Mouse (Mus musculus) spleen, adult 12 weeks (tissue): Measurements from ENCODE around the gene Mad1l1.

Experiments used
- DNase-seq: peaks from one replicate; pipeline ENCODE4 v3.0.0; 2022; ENCODE audit warnings: low spot score

Gene Mad1l1

DNA sequence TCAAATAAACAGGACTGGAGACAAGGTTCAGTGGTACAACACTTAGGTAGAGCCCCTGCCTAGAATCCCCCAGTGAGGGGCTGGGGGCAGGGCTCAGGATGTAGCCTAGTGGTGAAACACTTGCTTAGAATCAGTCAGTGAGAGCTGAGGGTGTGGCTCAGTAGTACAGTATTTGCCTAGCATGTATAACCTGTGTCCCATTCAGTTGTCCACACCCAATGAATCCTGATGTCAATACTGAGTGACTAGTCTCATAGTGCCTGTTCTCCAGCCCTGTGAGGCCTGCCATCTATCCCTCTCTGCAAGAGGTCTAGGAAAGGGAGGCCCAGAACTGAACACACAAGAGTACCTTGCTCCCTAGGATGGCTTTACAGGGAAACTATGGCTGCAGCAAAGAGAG lies 232.1 kb downstream of the Mad1l1 start:
- DNase-seq: no peak

GRCm38 (mm10) chr5:140087242-140087641 lies 234.1 kb downstream of the Mad1l1 start:
- DNase-seq: no peak

GRCm38 (mm10) chr5:140084341-140084740 lies 237.0 kb downstream of the Mad1l1 start:
- no peak for DNase-seq

- no peak for DNase-seq
Observed at GRCm38 (mm10) chr5:140083911-140084310, 237.4 kb downstream of the Mad1l1 start.

DNA sequence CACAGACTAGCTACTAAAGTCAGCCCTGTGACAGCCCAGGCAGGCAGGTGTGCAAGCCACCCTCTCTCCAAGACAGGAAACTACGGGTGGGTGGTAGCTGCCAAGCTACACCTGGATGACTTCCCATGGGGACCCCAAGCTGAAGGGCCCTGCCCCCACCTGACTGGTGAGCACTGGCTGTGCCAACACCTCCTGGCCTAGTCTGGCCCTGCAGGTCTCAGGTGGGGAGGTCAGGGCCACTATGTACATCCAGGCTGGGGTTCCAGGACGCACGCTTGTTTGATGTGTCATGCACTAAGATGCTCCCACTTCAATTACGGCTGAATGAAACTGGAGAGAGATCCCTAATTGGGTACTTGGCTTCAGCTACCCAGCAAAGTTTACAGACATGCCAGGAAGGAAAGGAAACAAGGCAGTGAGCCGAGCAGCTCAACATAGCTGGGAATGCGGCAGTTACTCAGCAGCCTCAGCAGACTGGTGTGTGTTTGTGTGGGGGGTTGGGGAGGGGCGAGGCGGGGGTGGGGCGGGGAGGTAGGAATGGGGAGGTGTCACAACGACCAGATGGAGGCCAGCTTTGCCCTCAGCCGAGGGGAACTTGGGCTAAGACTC lies 239.0 kb downstream of the Mad1l1 start:
- no peak for DNase-seq

DNA sequence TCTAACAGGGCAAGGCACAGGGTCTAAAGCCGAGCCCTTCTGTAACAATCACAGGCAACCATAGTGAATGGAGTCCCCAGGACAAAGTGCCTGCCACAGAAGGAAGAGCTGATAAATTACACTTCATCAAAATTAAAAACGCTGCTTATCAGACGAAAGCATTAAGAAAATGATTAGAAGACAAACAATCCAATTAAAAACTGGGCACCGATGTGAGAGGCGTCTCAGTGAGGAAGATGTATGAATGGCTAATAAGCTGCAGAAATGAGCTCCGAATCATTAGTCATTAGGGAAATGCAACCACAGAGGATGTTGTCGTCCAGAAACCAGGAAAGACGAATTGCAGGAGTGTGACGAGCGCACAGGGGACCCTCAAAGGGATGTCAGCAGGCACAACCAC lies 240.3 kb downstream of the Mad1l1 start:
- DNase-seq: no peak

DNA sequence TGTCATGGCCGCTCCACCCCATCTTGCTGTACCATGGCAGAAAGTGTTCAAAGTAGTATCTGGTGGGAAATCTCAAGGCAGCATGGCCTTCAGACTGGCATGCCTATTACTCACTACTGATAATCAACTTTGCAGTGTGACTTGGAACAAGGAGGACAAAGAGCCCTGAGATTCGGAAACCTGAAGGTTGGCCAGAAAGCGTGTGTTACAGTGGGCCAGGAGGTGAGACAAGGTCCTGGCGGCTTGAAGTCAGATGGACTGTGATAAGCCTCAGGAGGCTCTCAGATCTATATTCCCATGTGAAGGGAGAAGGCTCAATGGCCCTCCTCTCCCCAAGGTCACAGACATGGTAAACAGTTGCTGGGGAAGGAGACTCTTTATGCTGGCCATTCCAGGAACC lies 241.8 kb downstream of the Mad1l1 start:
- DNase-seq: no peak

- no peak for DNase-seq
Observed at GRCm38 (mm10) chr5:140078406-140078805, 242.9 kb downstream of the Mad1l1 start.

GRCm38 (mm10) chr5:140076438-140076837 lies 244.9 kb downstream of the Mad1l1 start:
- no peak for DNase-seq

- DNase-seq: no peak
Observed at GRCm38 (mm10) chr5:140073671-140074116, 247.7 kb downstream of the Mad1l1 start.

GRCm38 (mm10) chr5:140073148-140073670 lies 248.1 kb downstream of the Mad1l1 start:
- no peak for DNase-seq

DNA sequence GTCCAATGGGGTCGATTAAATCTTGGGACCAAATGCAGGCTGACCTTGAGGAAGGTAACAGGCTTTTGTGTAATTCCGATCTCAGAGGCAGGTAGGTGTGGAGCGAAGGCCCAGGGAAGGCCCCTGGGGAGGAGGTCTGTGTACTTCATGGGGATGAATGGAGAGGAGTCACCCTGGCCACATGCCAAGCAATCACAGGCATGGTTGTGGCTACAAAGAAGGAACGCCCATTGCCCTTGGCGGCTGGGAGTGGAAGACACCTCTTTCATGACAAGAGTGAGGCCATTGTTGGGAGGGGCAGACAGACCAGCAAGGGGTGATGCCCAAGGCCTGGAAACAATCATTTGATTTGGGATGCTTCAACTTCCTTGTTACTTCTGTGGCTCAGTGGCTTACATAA lies 252.8 kb downstream of the Mad1l1 start:
- no peak for DNase-seq

GRCm38 (mm10) chr5:140068051-140068450 lies 253.3 kb downstream of the Mad1l1 start:
- DNase-seq: no peak

DNA sequence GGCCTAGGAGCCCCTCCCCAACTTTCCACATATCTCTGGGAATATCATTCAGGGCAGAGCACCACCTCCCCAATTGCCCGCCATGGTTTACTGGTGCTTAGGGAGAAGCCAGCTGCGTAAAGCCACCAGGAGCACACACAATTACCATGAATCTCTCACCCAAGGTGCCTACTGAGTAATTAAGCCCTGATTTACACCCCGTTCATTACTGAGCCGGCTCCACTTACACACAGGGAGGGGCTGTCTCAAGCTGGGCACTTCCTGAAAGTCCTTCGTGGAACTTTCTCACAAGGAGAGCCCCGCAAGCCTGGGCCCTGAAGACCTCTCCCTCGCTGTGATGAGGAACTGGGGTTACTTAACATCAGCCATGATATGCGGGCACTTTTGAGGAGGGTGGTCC lies 254.6 kb downstream of the Mad1l1 start:
- DNase-seq: no peak

DNA sequence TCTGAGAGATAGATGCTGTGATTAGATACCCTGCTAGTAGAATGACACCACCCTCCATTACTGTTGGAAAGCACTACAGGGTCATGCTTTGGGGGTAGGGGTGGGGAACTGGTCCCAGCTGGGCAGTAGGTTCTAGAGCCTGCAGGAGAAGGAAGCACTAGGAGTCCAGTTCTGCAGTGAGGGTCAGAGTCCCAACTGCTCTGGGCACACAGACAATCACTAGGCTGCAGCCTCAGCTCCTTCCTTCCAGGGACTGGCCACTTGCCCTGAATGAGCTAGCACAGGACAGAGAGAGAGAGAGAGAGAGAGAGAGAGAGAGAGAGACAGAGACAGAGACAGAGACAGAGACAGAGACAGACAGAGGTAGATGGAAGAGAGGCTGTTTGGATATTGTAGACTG lies 255.1 kb downstream of the Mad1l1 start:
- DNase-seq: no peak

DNA sequence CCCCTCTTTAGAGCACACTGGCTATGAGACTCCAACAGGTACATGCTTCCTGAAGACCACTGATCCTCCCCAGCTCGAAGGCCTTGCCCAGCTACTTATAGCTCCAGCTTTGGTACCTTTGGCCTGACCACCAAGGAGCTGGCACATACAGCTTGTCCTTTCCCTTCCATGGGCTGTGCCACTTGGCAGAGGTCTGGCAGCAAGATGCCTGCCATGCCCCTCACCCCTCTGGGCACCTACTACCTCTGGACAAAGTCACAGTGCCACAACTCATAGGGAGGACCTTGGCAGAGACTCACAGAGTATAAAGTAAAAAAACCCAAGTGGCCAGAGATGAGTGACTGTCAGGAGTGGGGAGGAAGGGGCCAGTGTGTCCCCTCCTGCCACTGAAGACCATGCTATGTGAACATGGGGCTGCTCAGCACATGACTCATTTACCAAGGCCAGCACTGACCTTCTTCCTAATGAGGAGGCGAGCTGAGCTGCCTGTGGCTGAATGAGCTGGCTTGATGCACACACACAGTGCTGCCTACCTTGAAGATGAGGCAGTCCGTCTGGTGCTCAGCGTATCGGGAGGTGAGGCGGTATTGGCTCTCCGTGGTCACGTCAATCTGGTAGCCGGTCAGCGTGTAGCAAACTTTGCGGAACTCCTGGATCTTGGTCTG lies 255.9 kb downstream of the Mad1l1 start:
- no peak for DNase-seq

- no peak for DNase-seq
Observed at GRCm38 (mm10) chr5:140064521-140064920, 256.8 kb downstream of the Mad1l1 start.

GRCm38 (mm10) chr5:140062828-140063227 lies 258.5 kb downstream of the Mad1l1 start:
- DNase-seq: no peak

GRCm38 (mm10) chr5:140062316-140062715 lies 259.0 kb downstream of the Mad1l1 start:
- DNase-seq: no peak

GRCm38 (mm10) chr5:140061296-140061879 lies 260.0 kb downstream of the Mad1l1 start:
- no peak for DNase-seq

DNA sequence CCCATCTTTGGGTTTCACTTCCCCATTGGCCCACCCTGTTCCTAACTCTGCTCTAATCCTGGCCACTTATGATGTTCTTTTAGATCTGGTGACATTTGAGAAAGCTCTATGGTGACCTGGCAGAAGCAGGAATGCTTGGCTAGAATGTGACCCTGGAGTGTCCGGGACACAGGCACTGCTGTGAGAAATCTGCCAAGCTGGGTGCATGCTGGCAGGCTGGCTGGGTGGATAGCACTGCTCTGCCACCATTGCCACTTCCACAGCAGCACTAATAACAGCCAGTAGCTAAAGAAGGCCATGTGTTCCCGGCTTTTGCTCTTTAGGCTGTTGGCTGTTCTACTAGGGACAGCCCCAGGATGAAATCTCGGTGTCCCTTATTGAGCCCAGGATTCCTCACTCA lies 265.1 kb downstream of the Mad1l1 start:
- DNase-seq: no peak

GRCm38 (mm10) chr5:140055431-140055830 lies 265.9 kb downstream of the Mad1l1 start:
- DNase-seq: no peak

DNA sequence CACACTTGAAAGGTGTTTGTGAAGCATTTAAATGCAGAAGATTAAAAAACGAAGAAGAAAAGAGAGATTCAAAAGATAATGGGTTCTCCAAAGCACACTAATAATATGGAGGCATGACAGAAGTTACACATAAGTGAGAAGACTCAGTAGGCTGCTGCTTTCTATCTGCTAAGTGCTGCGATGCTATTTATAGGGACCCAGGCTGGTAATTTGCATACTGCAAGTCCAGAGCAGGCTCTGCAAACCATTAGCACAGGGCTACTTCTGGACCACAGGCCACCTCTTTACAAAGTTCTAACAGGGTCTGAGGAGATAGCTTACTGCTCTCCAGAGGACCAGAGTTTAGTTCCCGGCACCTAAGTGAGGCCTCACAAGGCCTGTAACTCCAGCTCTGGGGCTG lies 267.7 kb downstream of the Mad1l1 start:
- no peak for DNase-seq
